Mouse (Mus musculus) embryonic facial prominence, embryonic 15.5 days (tissue): ENCODE results near the gene Zbtb22. TPM values are rescaled to one million over a fixed set of nuclear protein-coding genes. Genes with fewer than 3 reads are reported as not detected.
"Not testable (repeated sequence)": the region's sequence is repeated elsewhere in the genome, so short reads cannot be mapped to it uniquely, and the experiment has no call there.

Experiments
- ATAC-seq: fragments of 200-750 bp; cut with Nextera tagmentation; 2 replicates; pipeline ENCODE4 v1.8.0; 2017; ENCODE audit warnings: low read depth, moderate TSS enrichment; ENCODE audit not compliant: insufficient number of reproducible peaks, low FRiP score, low TSS enrichment
- H3K27ac ChIP-seq: fragments of 300-500 bp; sonication (generic); replicated peaks from 2 replicates; pipeline ENCODE4 v1.5.1; 2015; ENCODE audit warnings: mild to moderate bottlenecking, inconsistent platforms
- H3K27me3 ChIP-seq: fragments of 300-500 bp; sonication (generic); 2 replicates; pipeline ENCODE4 v1.6.1; 2015; ENCODE audit warnings: inconsistent platforms
- H3K36me3 ChIP-seq: fragments of 300-500 bp; sonication (generic); 2 replicates; pipeline ENCODE4 v1.6.1; 2015; ENCODE audit warnings: mild to moderate bottlenecking, inconsistent platforms
- H3K4me1 ChIP-seq: fragments of 300-500 bp; sonication (generic); 2 replicates; pipeline ENCODE4 v1.6.1; 2015; ENCODE audit warnings: inconsistent platforms
- H3K4me2 ChIP-seq: fragments of 300-500 bp; sonication (generic); replicated peaks from 2 replicates; pipeline ENCODE4 v1.6.1; 2015; ENCODE audit warnings: mild to moderate bottlenecking, inconsistent platforms
- H3K4me3 ChIP-seq: fragments of 300-500 bp; sonication (generic); replicated peaks from 2 replicates; pipeline ENCODE4 v1.5.1; 2015; ENCODE audit warnings: mild to moderate bottlenecking, inconsistent platforms
- H3K9ac ChIP-seq: fragments of 300-500 bp; sonication (generic); 2 replicates; pipeline ENCODE4 v1.6.1; 2015; ENCODE audit warnings: inconsistent platforms
- H3K9me3 ChIP-seq: fragments of 300-500 bp; sonication (generic); replicated peaks from 2 replicates; pipeline ENCODE4 v1.6.1; 2016; ENCODE audit warnings: inconsistent platforms
- WGBS: fragments of 180-500 bp; shearing (Covaris S2); methylation state at CpG from one replicate; pipeline ENCODE4 v1.1.7; 2015; 5-methylcytosine and 5-hydroxymethylcytosine counted together
- polyA plus RNA-seq: library from polyadenylated mRNA; unstranded; fragments of >200 nt; fragmentation: Nextera tagmentation; extraction: Ambion mirVana; gene quantifications from 2 replicates; pipeline ENCODE4 v1.2.1, GENCODE M21; 2015

The Zbtb22 gene
- polyA plus RNA-seq, 1 experiment from 2014 or later: 17.8 TPM

GRCm38 (mm10) chr17:33951021-33951946 is 35.6 kb downstream of the Zbtb22 start, which contains the start of gene B3galt4:
Gene B3galt4 (minus strand): TSS chr17:33951488.
- Histone ChIP-seq H3K27me3 (no peaks in the 10 kb centered on the region), H3K27ac (peak within 1 kb of the TSS; percentile 96), H3K9ac (peak within 1 kb of the TSS; percentile 50), H3K4me2 (peak within 1 kb of the TSS; percentile 94), H3K4me1 (peaks cover 60% of the 10 kb centered on the region), H3K9me3 (no peaks in the 10 kb centered on the region), H3K4me3 (peak within 1 kb of the TSS; percentile 53), H3K36me3 (peaks cover 55% of the 10 kb centered on the region)
- ATAC-seq: peak; percentile 83
- under 1% methylated on average over 45 of the region's 45 CpGs for WGBS

- WGBS: 78% methylated on average over 13 of the region's 13 CpGs
- peak overlapping the region; percentile 94 for H3K4me2 ChIP-seq
- peak overlapping the region; percentile 53 for H3K4me3 ChIP-seq
- H3K9ac ChIP-seq, H3K27me3 ChIP-seq, ATAC-seq, H3K9me3 ChIP-seq: not testable (repeated sequence)
- H3K4me1 ChIP-seq: peaks cover 66% of the 10 kb centered on the region
- peaks cover 50% of the 10 kb centered on the region for H3K36me3 ChIP-seq
- peak overlapping the region; percentile 96 for H3K27ac ChIP-seq
Observed at GRCm38 (mm10) chr17:33952015-33952414, 36.3 kb downstream of the Zbtb22 start.

GRCm38 (mm10) chr17:33952879-33953278 is 37.2 kb downstream of the Zbtb22 start:
- Histone ChIP-seq H3K4me2 (0 out of 2 replicates have a peak overlapping the region, but pooled peaks have one; percentile 3), H3K9ac (0 out of 2 replicates have a peak overlapping the region, but pooled peaks have one; percentile 21), H3K27me3 (no peaks in the 10 kb centered on the region), H3K4me3 (0 out of 2 replicates have a peak overlapping the region, but pooled peaks have one; percentile 87), H3K36me3 (peaks cover 45% of the 10 kb centered on the region), H3K9me3 (no peaks in the 10 kb centered on the region), H3K27ac (peak overlapping the region; percentile 51; the same call in 1 of the 2 replicates), H3K4me1 (peaks cover 71% of the 10 kb centered on the region)
- 80% methylated on average over 4 of the region's 4 CpGs for WGBS
- ATAC-seq: no peak

GRCm38 (mm10) chr17:33953310-33953709 is 37.6 kb downstream of the Zbtb22 start:
- 80% methylated on average over 3 of the region's 3 CpGs for WGBS
- Histone ChIP-seq H3K4me3 (peak overlapping the region; percentile 87; the same call in 1 of the 2 replicates), H3K4me1 (peaks cover 71% of the 10 kb centered on the region), H3K9ac (no peak overlapping the region), H3K27me3 (no peaks in the 10 kb centered on the region), H3K36me3 (peaks cover 44% of the 10 kb centered on the region), H3K27ac (peak overlapping the region; percentile 51), H3K4me2 (0 out of 2 replicates have a peak overlapping the region, but pooled peaks have one; percentile 3), H3K9me3 (no peaks in the 10 kb centered on the region)
- no peak for ATAC-seq

GRCm38 (mm10) chr17:33953961-33954565 is 38.4 kb downstream of the Zbtb22 start:
- Histone ChIP-seq H3K9me3 (no peaks in the 10 kb centered on the region), H3K9ac (peak overlapping the region; percentile 97), H3K4me1 (peaks cover 66% of the 10 kb centered on the region), H3K4me2 (peak overlapping the region; percentile 85), H3K36me3 (peaks cover 44% of the 10 kb centered on the region), H3K27ac (peak overlapping the region; percentile 97), H3K27me3 (no peaks in the 10 kb centered on the region), H3K4me3 (peak overlapping the region; percentile 87)
- WGBS: 32% methylated on average over 5 of the region's 5 CpGs
- no peak for ATAC-seq

GRCm38 (mm10) chr17:33954646-33955554 is 39.2 kb downstream of the Zbtb22 start:
- Histone ChIP-seq H3K9me3 (no peaks in the 10 kb centered on the region), H3K27me3 (no peaks in the 10 kb centered on the region), H3K27ac (peak overlapping the region; percentile 97), H3K36me3 (peaks cover 46% of the 10 kb centered on the region), H3K9ac (peak overlapping the region; percentile 97), H3K4me2 (peak overlapping the region; percentile 85), H3K4me1 (peaks cover 59% of the 10 kb centered on the region), H3K4me3 (peak overlapping the region; percentile 87)
- under 1% methylated on average over 33 of the region's 33 CpGs for WGBS
- peak; percentile 1; the same call in 1 of the 2 replicates for ATAC-seq

GRCm38 (mm10) chr17:33955555-33956214 is 40.0 kb downstream of the Zbtb22 start, which contains the start of the genes Vps52 and Rps18:
Gene Vps52 (plus strand): TSS chr17:33955812.
Gene Rps18 (minus strand): TSS chr17:33956001.
- H3K4me2 ChIP-seq: peak within 1 kb of the TSS; percentile 85
- H3K9ac ChIP-seq: peak within 1 kb of the TSS; percentile 97
- peaks cover 51% of the 10 kb centered on the region for H3K4me1 ChIP-seq
- H3K27ac ChIP-seq: peak within 1 kb of the TSS; percentile 97
- H3K4me3 ChIP-seq: peak within 1 kb of the TSS; percentile 87
- no peaks in the 10 kb centered on the region for H3K9me3 ChIP-seq
- ATAC-seq: peak; percentile 87
- H3K36me3 ChIP-seq: peaks cover 53% of the 10 kb centered on the region
- H3K27me3 ChIP-seq: no peaks in the 10 kb centered on the region
- WGBS: under 1% methylated on average over 50 of the region's 50 CpGs

- Histone ChIP-seq H3K4me1 (peaks cover 45% of the 10 kb centered on the region), H3K27ac (peak overlapping the region; percentile 97), H3K27me3 (no peaks in the 10 kb centered on the region), H3K4me3 (peak overlapping the region; percentile 87), H3K9ac (peak overlapping the region; percentile 44), H3K4me2 (peak overlapping the region; percentile 70), H3K36me3 (peaks cover 60% of the 10 kb centered on the region), H3K9me3 (no peaks in the 10 kb centered on the region)
- 10% methylated on average over 10 of the region's 10 CpGs for WGBS
- no peak for ATAC-seq
Observed at GRCm38 (mm10) chr17:33956336-33956735, 40.6 kb downstream of the Zbtb22 start.

GRCm38 (mm10) chr17:33957493-33957892 is 41.8 kb downstream of the Zbtb22 start:
- H3K36me3 ChIP-seq: peaks cover 61% of the 10 kb centered on the region
- H3K27ac ChIP-seq: no peak overlapping the region
- H3K27me3 ChIP-seq: no peaks in the 10 kb centered on the region
- no peak overlapping the region for H3K9ac ChIP-seq
- H3K4me1 ChIP-seq: peaks cover 34% of the 10 kb centered on the region
- H3K4me2 ChIP-seq: no peak overlapping the region
- ATAC-seq: no peak
- no peaks in the 10 kb centered on the region for H3K9me3 ChIP-seq
- no peak overlapping the region for H3K4me3 ChIP-seq
- 55% methylated on average over 6 of the region's 6 CpGs for WGBS

GRCm38 (mm10) chr17:33958451-33958850 is 42.7 kb downstream of the Zbtb22 start:
- WGBS: 95% methylated on average over 11 of the region's 11 CpGs
- peaks cover 61% of the 10 kb centered on the region for H3K36me3 ChIP-seq
- no peak overlapping the region for H3K9ac ChIP-seq
- peaks cover 24% of the 10 kb centered on the region for H3K4me1 ChIP-seq
- H3K27ac ChIP-seq: no peak overlapping the region
- H3K4me3 ChIP-seq: no peak overlapping the region
- ATAC-seq: no peak
- H3K9me3 ChIP-seq: no peaks in the 10 kb centered on the region
- H3K27me3 ChIP-seq: no peaks in the 10 kb centered on the region
- no peak overlapping the region for H3K4me2 ChIP-seq
